7 mouse cellular contexts compared by ENCODE assay signal in the genomic region with DNA sequence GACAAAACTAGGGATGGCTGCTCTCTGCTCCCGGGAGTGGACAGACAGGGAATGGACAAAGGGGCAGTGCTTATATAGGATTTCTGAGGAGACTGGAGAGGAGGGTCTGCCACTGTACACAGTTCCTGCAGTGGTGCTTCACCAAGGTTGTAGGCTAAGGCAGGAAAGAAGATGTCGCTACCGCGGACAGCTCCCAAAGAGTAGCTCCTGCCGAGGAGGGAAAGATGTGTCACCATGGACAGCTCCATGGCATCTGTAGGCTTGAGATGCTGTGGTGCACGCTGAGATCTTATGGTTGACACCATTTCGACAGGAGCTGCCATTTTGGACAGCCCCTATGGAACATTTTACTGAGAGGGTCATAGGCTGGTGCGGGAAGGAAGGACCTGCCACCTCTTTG. TPM values are rescaled to one million over a fixed set of nuclear protein-coding genes. Genes with fewer than 3 reads are reported as not detected.
DNase-seq lines count a peak whose midpoint lies in the region; ATAC-seq and TF ChIP-seq lines count a peak whose summit lies in the region.

No protein-coding gene starts in this region.

- no peaks in the 10 kb centered on the region for H3K9me3 ChIP-seq in liver, embryonic 14.5 days (ENCODE audit: control insufficient read depth, low read length)

- no peak overlapping the region for H3K4me3 ChIP-seq in thymus, adult 2 months (ENCODE audit: control insufficient read depth, insufficient read depth, low read length)
- no peak overlapping the region for H3K4me3 ChIP-seq in liver, embryonic 14.5 days (ENCODE audit: insufficient read depth in 1 of 2, low read depth in 2 of 2, low read length in 2 of 2)

- H3K27me3 ChIP-seq in thymus, adult 2 months (ENCODE audit: control insufficient read depth, insufficient read depth, low read length), result no peaks in the 10 kb centered on the region
- H3K27me3 ChIP-seq in liver, embryonic 14.5 days (ENCODE audit: control insufficient read depth, insufficient read depth, low read length), result no peaks in the 10 kb centered on the region

- peak; percentile 39 for DNase-seq in thymus, postnatal 0 days (ENCODE audit: low spot score)
- no peak for DNase-seq in thymus, adult 2 months
- DNase-seq in adrenal gland, postnatal 14 days, result peak; percentile 81
- DNase-seq in liver, embryonic 14.5 days (ENCODE audit: low read depth in 3 of 3, low spot score in 3 of 3), result peak; percentile 33 to 47 (median 45)
- peak; percentile 2 for DNase-seq in thymus, postnatal 25 days
- no peak for DNase-seq in layer of hippocampus, adult 18-20 months (ENCODE audit: low spot score in 2 of 2)

- ATAC-seq in hematopoietic stem cell, adult 5-6 weeks (replicated peaks in 1 of 2; ENCODE audit: insufficient read depth in 1 of 2, low FRiP score in 2 of 2, low TSS enrichment in 1 of 2, low read depth in 1 of 2, poor library complexity in 2 of 2, severe bottlenecking in 2 of 2), result peak; percentile 67 to 71; a peak in 3 of 4 replicates
- ATAC-seq in liver, embryonic 14.5 days (ENCODE audit: insufficient read depth), result no peak

- no peak for TF ChIP-seq CTCF in thymus, adult 2 months (IDR thresholded peaks at IDR 0.05; ENCODE audit: borderline replicate concordance, control insufficient read depth, extremely low read depth, insufficient read depth, low read length, poor library complexity)
- no peak for TF ChIP-seq CTCF in liver, embryonic 14.5 days (IDR thresholded peaks at IDR 0.05; ENCODE audit: low read depth)

- no peak for TF ChIP-seq POLR2A in thymus, adult 2 months (IDR thresholded peaks at IDR 0.05; ENCODE audit: control insufficient read depth, extremely low read depth, insufficient read depth, low read length, poor library complexity)

- H3K27ac ChIP-seq in thymus, adult 2 months (ENCODE audit: control insufficient read depth, insufficient read depth, low read length), result no peak overlapping the region
- H3K27ac ChIP-seq in liver, embryonic 14.5 days, result no peak overlapping the region

- no peak overlapping the region for H3K9ac ChIP-seq in liver, embryonic 14.5 days (replicated peaks)

- H3K4me1 ChIP-seq in thymus, adult 2 months (replicated peaks; ENCODE audit: control insufficient read depth, insufficient read depth, low read length), result no peaks in the 10 kb centered on the region
- no peaks in the 10 kb centered on the region for H3K4me1 ChIP-seq in liver, embryonic 14.5 days (replicated peaks; ENCODE audit: control insufficient read depth in 2 of 2, insufficient read depth in 2 of 2, low read length in 1 of 2)

- H3K36me3 ChIP-seq in thymus, adult 2 months (ENCODE audit: control insufficient read depth, insufficient read depth, low read length), result no peaks in the 10 kb centered on the region
- no peaks in the 10 kb centered on the region for H3K36me3 ChIP-seq in liver, embryonic 14.5 days (replicated peaks; ENCODE audit: control insufficient read depth, insufficient read depth, low read depth)

- no peak overlapping the region for H3K4me2 ChIP-seq in liver, embryonic 14.5 days (ENCODE audit: low read depth)

- TF ChIP-seq EP300 in liver, embryonic 14.5 days (IDR thresholded peaks at IDR 0.05; ENCODE audit: low read depth), result no peak

- WGBS in thymus, adult 2 months, result 38% methylated on average over 8 of the region's 8 CpGs
- 21% methylated on average over 8 of the region's 8 CpGs for WGBS in liver, embryonic 14.5 days (ENCODE audit: insufficient replicate concordance)

RNA-seq across cellular contexts. Expression of a gene that starts 8.6 kb away (rescaled TPM):
- polyA plus RNA-seq in thymus, postnatal 0 days (2015; fragmentation: Nextera tagmentation; extraction: Ambion mirVana), result 0.52 and 0.54 TPM in 2 replicates
- polyA plus RNA-seq in thymus, adult 2 months (2012; rRNA removed), result 1.1 and 1.5 TPM in 2 replicates
- total RNA-seq in adrenal gland, postnatal 14 days (2021), result 1.1 and 1.5 TPM in 2 replicates
- 11.8 and 13.9 TPM in 2 replicates for total RNA-seq in hematopoietic stem cell, adult 5-6 weeks (2017)
- 1.2 and 1.9 TPM in 2 replicates for polyA plus RNA-seq in liver, embryonic 14.5 days (2012; rRNA removed)
- 2.0 and 2.6 TPM in 2 replicates for polyA plus RNA-seq in liver, embryonic 14.5 days (2014; fragmentation: Nextera tagmentation; extraction: Ambion mirVana)
- under 1 TPM; 0.48 to 0.59 TPM for total RNA-seq in layer of hippocampus, adult 18-20 months (2021)

RNA-seq across cellular contexts. Expression of a gene that starts 35.6 kb away (rescaled TPM):
- polyA plus RNA-seq in thymus, postnatal 0 days (2015; fragmentation: Nextera tagmentation; extraction: Ambion mirVana), result 0.34 and 0.41 TPM in 2 replicates
- 1.5 and 1.7 TPM in 2 replicates for polyA plus RNA-seq in thymus, adult 2 months (2012; rRNA removed)
- total RNA-seq in adrenal gland, postnatal 14 days (2021), result 2.3 and 2.7 TPM in 2 replicates
- 20.8 and 21.6 TPM in 2 replicates for total RNA-seq in hematopoietic stem cell, adult 5-6 weeks (2017)
- 0.69 and 0.95 TPM in 2 replicates for polyA plus RNA-seq in liver, embryonic 14.5 days (2012; rRNA removed)
- polyA plus RNA-seq in liver, embryonic 14.5 days (2014; fragmentation: Nextera tagmentation; extraction: Ambion mirVana), result 0.34 and 0.48 TPM in 2 replicates
- under 1 TPM; 0.23 to 0.42 TPM for total RNA-seq in layer of hippocampus, adult 18-20 months (2021)

Comparison
In these comparisons a context has a peak if more than half of its experiments do, and no peak if none do; other contexts are left out.
1. DNase-seq: peak in thymus, postnatal 0 days (single experiment), adrenal gland, postnatal 14 days (single experiment), liver, embryonic 14.5 days (3 of 3) and thymus, postnatal 25 days (single experiment); none in thymus, adult 2 months (single experiment) and layer of hippocampus, adult 18-20 months (0 of 2).